Mouse (Mus musculus) C2C12 (cell line): Measurements from ENCODE around the gene Gm28635. TPM values are rescaled to one million over a fixed set of nuclear protein-coding genes. Genes with fewer than 3 reads are reported as not detected.

ENCODE experiments used
- H3K27me3 ChIP-seq: one replicate; pipeline ENCODE4 v1.6.1; 2011; ENCODE audit not compliant: control insufficient read depth, insufficient read depth, insufficient read length
- H3K36me3 ChIP-seq: one replicate; pipeline ENCODE4 v1.6.1; 2011; ENCODE audit not compliant: control insufficient read depth, insufficient read depth
- H3K4me3 ChIP-seq: one replicate; pipeline ENCODE4 v1.5.1; 2011; ENCODE audit warnings: mild to moderate bottlenecking, control low read depth; ENCODE audit not compliant: poor library complexity, insufficient read depth, severe bottlenecking
- H3K79me2 ChIP-seq: one replicate; pipeline ENCODE4 v1.6.1; 2011; ENCODE audit not compliant: control insufficient read depth, insufficient read depth
- H3K79me3 ChIP-seq: one replicate; pipeline ENCODE4 v1.6.1; 2011; ENCODE audit warnings: low read depth, control low read depth
- H3ac ChIP-seq: one replicate; pipeline ENCODE3; 2011; ENCODE audit warnings: low read depth; ENCODE audit not compliant: control insufficient read depth, insufficient read length
- CEBPB ChIP-seq: IDR thresholded peaks from one replicate; pipeline ENCODE4 v1.6.1; 2011; ENCODE audit warnings: low read depth, mild to moderate bottlenecking, control low read depth, moderate library complexity
- CTCF ChIP-seq: IDR thresholded peaks from one replicate; pipeline ENCODE4 v1.5.1; 2011; ENCODE audit not compliant: control insufficient read depth, insufficient read depth, insufficient read length
- FOSL1 ChIP-seq: IDR thresholded peaks from one replicate; pipeline ENCODE4 v1.8.0; 2011; ENCODE audit warnings: mild to moderate bottlenecking, low read length; ENCODE audit not compliant: poor library complexity, insufficient read depth, severe bottlenecking
- MAX ChIP-seq: IDR thresholded peaks from one replicate; pipeline ENCODE4 v1.6.1; 2011; ENCODE audit warnings: mild to moderate bottlenecking, control low read depth
- MYOD1 ChIP-seq: IDR thresholded peaks from one replicate; pipeline ENCODE4 v1.6.1; 2011; ENCODE audit warnings: low read depth; ENCODE audit not compliant: control insufficient read depth, insufficient read length
- MYOG ChIP-seq: IDR thresholded peaks from one replicate; pipeline ENCODE4 v1.6.1; 2011; ENCODE audit not compliant: control insufficient read depth, insufficient read length; ENCODE audit errors: extremely low read depth
- USF1 ChIP-seq: IDR thresholded peaks from one replicate; pipeline ENCODE4 v1.6.1; 2011; ENCODE audit warnings: low read depth, mild to moderate bottlenecking, control low read depth, moderate library complexity
- polyA plus RNA-seq: library from polyadenylated mRNA; unstranded; fragments of >200 nt; fragmentation: generic; extraction: Trizol; gene quantifications from one replicate; pipeline ENCODE4 v1.2.1, GENCODE M21; 2012; ENCODE audit warnings: missing spikeins

Gene Gm28635
- polyA plus RNA-seq, 1 experiment = not detected

DNA sequence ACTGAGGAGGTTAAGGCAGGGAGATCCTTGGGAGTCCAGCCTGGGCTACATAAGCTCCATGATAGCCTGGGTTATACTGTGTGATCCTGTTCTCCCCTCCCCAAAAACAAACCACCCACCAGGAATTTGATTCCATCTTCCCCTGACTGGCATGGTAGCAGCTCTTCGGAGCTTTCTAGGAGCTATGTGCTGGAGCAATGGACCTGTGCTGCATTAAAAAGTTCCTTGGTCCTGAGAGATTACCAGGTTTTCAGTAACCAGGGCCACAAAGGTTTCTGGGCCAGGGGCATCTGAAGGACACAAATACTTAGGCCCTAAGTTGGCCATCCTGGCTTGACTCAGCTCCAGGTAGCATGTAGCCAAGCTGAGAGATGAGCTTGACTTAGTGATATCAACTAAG, 45.8 kb downstream of the Gm28635 start:
- H3K27me3 ChIP-seq = no peaks in the 10 kb centered on the region
- H3K36me3 ChIP-seq = peaks cover 33% of the 10 kb centered on the region
- peaks cover 82% of the 10 kb centered on the region for H3K79me3 ChIP-seq
- peaks cover 95% of the 10 kb centered on the region for H3K79me2 ChIP-seq
- H3K4me3 ChIP-seq = no peak overlapping the region
- no peak for TF ChIP-seq FOSL1
- TF ChIP-seq MAX = no peak
- TF ChIP-seq MYOG = no peak
- H3ac ChIP-seq = no peak overlapping the region

DNA sequence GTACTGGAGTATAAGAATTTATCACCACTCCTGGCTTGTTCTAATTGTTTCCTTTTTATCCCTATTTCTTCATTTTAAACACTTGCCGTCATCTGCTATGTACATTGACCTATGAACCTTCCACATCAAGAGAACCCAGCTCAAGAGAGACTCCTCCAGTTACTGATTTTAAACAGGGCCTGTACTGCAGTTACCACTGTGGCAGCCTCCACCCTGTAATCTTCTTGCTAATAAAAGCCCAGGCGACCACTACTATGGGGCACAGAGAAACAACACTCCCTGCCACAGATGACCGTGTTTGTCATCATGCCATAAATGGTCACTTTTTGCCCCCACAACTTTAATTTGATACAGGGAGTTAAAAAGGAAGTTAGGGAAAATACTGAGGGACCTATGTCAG, 50.8 kb downstream of the Gm28635 start:
- Histone ChIP-seq H3K36me3 (peaks cover 65% of the 10 kb centered on the region), H3K4me3 (no peak overlapping the region), H3K27me3 (no peaks in the 10 kb centered on the region), H3K79me3 (peaks cover 97% of the 10 kb centered on the region), H3ac (no peak overlapping the region), H3K79me2 (peaks cover 100% of the 10 kb centered on the region)
- TF ChIP-seq MAX = no peak

DNA sequence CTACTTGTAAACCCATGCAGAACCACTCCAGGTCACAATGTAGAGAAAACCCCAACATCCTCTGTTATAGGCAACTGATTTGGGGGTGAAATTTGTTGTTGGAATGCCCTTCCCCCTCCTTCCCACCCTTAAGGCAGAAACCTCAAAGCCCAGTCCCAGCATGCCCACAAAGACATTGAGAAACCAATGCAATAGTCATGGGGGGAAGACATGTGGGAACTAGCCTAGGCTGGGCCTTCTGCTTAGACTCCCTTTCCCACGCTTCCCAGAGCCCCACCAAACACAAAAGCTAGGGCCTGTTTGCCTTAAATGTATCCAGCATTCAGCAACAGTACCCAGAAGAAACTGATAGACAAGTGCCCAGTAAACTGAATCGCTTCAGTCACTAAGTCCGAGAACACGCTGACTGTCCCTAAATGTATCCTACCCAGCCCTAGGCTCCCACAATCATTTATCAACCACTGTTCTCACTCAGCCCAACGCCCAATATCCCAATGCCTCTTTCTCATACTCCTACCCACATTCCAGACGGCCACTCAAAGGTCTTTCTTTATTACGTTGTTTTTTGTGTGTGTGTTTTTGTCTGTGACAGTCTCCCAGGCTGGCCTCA, 51.4 kb downstream of the Gm28635 start:
- Histone ChIP-seq H3K36me3 (peaks cover 66% of the 10 kb centered on the region), H3K27me3 (no peaks in the 10 kb centered on the region), H3ac (no peak overlapping the region), H3K79me3 (peaks cover 97% of the 10 kb centered on the region), H3K79me2 (peaks cover 100% of the 10 kb centered on the region), H3K4me3 (no peak overlapping the region)
- no peak for TF ChIP-seq CEBPB
- TF ChIP-seq USF1 = no peak
- no peak for TF ChIP-seq MYOG
- no peak for TF ChIP-seq MAX
- no peak for TF ChIP-seq FOSL1
- TF ChIP-seq MYOD1 = no peak
- TF ChIP-seq CTCF = no peak

DNA sequence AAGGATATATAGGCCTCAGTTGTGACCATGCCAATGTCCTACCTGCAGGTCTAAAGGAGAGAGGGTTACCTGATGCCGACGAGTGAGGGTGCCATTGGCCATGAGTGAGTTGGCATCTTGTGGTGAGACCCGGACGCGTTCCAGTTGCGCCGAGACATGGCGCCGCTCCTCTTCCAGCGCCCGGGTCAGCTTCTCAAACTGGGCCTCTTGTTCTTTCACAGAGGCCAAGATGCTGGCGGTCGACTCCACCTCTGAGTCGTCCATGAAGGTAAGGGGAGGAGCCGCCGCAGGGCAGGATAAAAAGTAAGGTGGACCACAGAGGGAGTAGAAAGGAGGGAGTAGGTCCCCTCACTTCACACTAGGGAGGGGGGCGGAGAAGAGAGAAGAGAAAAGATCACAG, 53.6 kb downstream of the Gm28635 start:
- Histone ChIP-seq H3K79me2 (peaks cover 98% of the 10 kb centered on the region), H3K27me3 (no peaks in the 10 kb centered on the region), H3K4me3 (no peak overlapping the region), H3K79me3 (peaks cover 85% of the 10 kb centered on the region), H3ac (no peak overlapping the region), H3K36me3 (peaks cover 76% of the 10 kb centered on the region)
- no peak for TF ChIP-seq CEBPB
- no peak for TF ChIP-seq FOSL1
- TF ChIP-seq CTCF = no peak
- TF ChIP-seq MAX = no peak
- no peak for TF ChIP-seq MYOD1
- no peak for TF ChIP-seq MYOG
- TF ChIP-seq USF1 = no peak

DNA sequence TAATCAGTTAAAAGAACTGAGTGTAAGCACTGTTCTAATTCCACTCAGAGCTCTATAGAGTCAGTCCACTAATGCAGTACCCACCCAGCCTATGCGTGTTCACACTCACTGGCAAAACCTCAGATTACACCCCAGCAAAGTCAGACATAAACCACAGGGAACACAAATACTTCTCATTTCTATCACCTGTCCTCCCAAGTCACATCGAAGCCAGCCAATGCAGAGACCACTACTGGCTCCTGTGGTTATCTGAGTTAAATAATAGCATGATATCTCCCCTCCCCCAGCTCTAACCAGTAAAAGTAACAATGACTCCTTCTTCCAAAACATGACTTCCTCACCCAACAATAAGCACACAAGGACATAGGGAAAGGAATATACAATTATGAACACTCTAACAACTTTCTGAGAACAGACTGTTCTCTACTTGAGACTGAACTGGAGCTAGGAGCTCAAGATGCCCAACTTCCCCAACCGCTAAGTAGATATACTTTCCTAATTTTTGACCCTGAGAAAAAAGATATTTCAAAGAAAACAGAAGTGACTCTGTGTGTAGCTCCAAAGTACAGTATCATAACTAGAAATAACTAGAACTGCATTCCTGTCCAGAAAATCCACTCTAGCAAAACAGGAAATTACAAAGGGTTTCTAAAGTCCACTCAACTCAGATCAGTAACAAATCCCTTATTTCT, 54.3 kb downstream of the Gm28635 start:
- Histone ChIP-seq H3ac (no peak overlapping the region), H3K79me2 (peaks cover 95% of the 10 kb centered on the region), H3K4me3 (no peak overlapping the region), H3K27me3 (no peaks in the 10 kb centered on the region), H3K79me3 (peaks cover 79% of the 10 kb centered on the region), H3K36me3 (peaks cover 70% of the 10 kb centered on the region)
- TF ChIP-seq MYOD1 (peak; percentile 74), CTCF (no peak), USF1 (no peak), MYOG (no peak)

DNA sequence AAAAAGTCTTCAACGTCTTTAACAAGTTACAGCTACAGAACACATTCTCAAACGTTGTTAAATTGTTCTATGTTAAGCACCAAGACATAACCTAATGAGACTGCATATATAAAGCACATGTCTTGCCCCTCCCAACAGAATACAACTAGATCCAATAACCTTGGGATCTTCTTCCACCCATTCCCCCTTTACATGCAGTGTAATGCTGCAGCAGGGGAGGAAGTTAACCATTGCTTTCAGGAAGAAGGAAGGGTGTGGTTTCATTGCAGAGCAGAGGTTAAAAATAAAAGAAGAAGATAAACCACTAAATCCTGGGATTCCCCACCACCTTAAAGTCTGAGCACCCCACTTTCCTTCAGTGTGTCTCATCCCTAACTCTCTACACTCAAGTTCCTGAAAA, 55.2 kb downstream of the Gm28635 start:
- H3K79me3 ChIP-seq = peaks cover 76% of the 10 kb centered on the region
- no peak overlapping the region for H3ac ChIP-seq
- no peaks in the 10 kb centered on the region for H3K27me3 ChIP-seq
- no peak overlapping the region for H3K4me3 ChIP-seq
- no peak for TF ChIP-seq MYOD1
- H3K36me3 ChIP-seq = peaks cover 64% of the 10 kb centered on the region
- peaks cover 95% of the 10 kb centered on the region for H3K79me2 ChIP-seq
